Mouse (Mus musculus) adrenal gland, postnatal 36 days (tissue): ENCODE measurements around the gene Rb1. TPM values are rescaled to one million over a fixed set of nuclear protein-coding genes. Genes with fewer than 3 reads are reported as not detected.
A peak's percentile ranks its signal among the peaks of the same experiment; 100 is the strongest.

Experiments
- DNase-seq, 2 experiments: peaks; one replicate each; pipeline ENCODE4 v3.0.0; 2021; ENCODE audit warnings: mixed read lengths in 1 of 2
- long read RNA-seq, 2 experiments: library from polyadenylated mRNA; stranded (forward); transcript quantifications; one replicate each; pipeline ENCODE4 v2.0.0; 2021; ENCODE audit warnings: borderline sequencing depth in 2 of 2
- total RNA-seq, 2 experiments: library from RNA; stranded (reverse); gene quantifications; 2 replicates each; pipeline ENCODE4 v1.2.3; 2021

Rb1 gene
- total RNA-seq: 10 to 100 TPM; 20.4 to 21.6 TPM
- long read RNA-seq, experiment 1, full-length matches to known transcripts: 1 of 3 reads
- long read RNA-seq, experiment 1, partial matches to known transcripts: 0 of 3 reads
- long read RNA-seq, experiment 1, other reads (novel, unspliced or antisense): 2 of 3 reads
- long read RNA-seq, experiment 2, full-length matches to known transcripts: 2 of 5 reads
- long read RNA-seq, experiment 2, partial matches to known transcripts: 1 of 5 reads
- long read RNA-seq, experiment 2, other reads (novel, unspliced or antisense): 2 of 5 reads

DNA sequence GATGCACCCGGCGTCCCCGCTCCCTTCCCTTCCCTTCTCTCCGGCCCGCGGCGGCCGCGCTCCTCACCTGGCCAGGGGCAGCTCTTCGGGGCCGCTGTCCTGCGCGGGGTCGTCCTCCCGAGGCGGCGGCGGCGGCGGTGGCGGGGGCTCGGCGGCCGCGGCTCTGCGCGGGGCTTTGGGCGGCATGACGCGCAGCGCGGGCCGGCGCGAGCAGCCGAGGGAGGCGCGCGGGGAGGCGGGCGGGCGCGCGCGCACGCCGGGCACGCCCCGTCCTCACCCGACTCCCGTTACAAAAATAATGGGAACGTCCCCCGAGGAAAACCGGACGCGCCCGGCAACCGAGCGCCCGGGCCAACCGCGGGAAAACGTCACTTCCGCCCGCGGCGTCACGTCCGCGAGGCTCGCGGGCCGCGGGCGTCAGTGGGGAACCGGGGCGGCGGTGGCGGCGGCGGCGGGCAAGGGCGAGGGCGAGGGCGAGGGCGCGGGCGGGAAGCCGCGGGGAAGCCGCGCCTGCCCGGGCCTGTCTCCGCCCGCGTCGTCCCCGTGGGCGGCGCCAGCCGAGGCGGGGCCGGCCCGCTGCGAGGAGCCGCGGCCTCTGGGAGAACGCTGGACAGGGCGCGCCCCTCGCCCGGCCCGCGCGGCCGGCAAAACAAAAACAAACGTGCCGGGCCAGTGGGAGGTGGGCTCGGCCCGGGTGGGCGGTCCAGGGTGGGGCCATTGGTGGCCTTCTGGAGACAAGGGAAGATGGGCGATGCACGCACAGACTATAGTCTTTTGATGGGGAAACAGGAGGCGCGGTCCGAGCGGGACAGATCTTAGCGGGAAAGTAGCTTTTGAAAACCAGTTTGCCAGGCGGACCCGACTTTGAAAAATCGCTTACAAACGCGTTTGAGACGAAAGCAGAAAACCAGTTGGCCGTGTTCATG lies at the start of gene Rb1:
Rb1 (minus strand) TSS at position 367 of the 926 bp plus-strand sequence.
- DNase-seq: peak; percentile 88 to 91

DNA sequence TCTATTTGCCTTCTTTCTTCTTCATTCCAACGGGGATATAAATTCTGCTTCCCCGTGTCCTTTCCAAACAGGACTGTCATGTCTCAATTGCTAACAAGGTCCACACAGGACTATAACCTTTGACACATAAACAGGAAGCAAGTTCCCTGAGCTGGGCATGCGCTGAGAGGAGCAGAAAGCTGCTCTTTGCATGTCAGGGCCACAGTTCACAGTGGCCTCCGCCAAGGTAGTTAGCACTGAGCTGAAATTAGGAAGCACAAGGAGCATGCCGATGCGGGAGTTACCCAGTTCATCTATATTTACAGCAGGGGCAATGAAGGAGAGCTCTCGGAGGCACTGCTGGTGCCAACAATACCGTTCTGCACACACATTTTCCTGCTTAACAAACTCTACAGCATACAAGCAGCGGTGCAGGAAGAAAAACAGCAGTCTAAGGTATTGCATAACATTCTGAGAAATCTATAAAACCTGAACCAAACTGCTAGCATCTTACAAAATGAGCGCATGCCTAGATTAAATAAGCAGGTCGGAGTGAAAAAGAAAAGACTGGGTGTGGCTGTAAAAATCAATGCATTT lies 48.8 kb upstream of the Rb1 start:
- DNase-seq: peak; percentile 69 to 74

DNA sequence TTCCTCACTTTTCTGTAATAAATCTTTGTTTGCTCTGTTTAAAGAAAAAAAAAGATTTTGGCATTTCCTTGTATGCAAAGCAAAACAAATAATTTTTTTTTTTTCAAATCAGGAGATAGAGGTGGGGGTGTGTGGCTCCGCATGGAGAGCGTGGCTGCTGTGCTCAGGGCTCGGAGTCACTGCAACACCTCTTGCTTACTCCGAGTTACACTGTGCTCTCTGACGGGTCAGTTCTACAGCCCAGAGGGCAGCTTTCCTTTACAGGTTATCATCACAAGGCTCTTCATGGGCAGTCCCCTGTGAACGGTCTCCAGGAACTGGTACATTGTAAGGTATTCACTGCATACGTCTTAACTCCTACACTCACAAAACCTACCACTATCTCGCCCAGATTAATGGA lies 48.0 kb upstream of the Rb1 start:
- peak in 1 of 2 experiments; percentile 14 for DNase-seq

DNA sequence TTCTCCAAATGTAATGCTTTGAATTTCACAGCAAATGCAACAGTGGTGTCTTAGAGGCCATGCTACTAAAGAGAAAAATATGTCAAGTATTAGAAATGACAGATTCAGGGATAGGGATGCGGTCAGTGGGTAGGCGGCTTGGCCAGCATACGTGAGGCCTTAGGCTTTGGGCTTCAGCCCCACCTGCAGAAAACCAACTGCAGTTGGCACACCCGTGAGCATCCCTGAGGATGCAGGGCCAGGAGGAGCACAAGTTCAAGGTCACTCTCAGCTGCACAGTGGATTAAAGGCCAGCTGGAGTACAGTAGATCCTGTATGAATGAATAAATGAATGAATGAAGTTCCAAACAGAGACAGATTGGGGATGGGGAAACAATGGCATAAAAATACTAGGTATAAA lies 47.4 kb upstream of the Rb1 start:
- peak in 1 of 2 experiments; percentile 20 for DNase-seq

DNA sequence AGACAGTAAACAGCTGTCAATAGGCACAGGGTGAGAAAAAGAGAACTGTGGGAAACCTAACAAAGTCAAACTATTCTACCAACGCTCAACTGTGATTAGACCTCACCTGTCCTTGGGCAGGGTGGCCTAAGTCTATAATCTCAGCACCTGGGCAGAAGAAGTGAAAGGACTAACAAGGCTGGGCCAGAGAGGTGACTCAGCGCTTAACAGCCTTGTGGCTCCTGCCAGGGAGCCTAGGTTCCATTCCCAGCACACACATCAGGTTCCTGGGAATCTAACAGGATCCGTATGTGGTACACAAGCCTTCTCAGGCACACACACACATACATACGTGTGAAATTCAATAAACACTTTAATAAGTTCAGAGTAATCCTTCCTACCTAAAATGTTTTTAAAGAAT lies 46.0 kb upstream of the Rb1 start:
- no peak for DNase-seq

DNA sequence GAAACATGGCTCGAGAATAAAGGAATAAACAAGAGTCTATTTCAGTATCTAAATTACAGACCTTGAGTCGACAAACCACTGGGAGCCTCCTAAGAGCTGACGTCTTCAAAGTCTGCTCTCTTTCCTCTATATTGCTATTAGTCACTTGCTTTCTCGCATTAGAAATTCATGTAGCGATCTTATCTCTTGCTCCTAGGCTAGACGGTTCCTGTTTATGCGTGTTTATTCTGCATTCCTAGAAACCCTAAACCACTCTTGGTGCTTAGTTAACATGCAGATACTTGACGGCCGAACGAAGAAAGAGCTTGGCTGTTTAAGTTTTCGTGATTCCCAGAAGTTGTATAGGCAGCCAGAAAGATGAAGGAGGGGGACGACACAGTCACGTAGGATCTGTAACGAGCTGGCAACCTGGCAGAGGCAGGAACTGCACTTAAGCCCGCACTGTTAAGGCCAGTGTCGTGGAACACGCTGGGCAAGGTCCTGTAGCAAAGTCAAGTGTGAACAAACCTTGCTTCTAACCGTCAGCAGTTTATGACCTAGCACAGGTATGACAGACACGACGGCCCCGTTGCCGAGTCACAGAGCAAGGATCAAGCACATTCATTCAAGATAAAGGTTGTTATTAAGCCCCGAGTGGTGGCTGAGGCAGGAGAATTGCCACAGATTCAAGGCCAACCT lies 45.2 kb upstream of the Rb1 start:
- no peak for DNase-seq

DNA sequence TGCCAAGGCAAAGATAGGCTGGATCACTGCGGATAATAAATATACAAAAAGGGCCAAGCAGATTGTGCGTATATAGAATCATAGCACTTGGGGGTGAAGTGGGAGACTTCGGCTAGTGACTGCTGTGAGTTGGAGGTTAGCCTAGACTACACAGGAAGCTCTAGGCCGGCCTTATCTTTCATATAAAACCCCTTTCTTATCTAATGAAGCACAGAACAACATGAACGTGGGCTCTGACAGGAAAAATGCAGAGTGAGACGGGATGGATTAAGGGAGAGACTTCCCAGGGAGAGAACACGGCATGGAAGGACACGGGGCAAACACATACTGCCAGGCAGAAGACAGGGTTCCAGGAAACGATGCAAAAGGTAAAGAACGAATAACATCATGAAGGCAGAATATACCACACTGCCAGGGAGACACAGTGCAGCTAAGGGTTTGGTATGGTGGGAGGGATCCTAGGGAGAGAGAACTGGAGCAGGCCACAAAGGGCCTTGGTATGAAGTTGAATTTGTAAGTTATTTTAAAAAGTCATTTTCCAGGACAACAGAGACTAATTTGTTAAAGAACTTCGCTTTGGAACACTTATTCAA lies 44.6 kb upstream of the Rb1 start:
- no peak for DNase-seq

DNA sequence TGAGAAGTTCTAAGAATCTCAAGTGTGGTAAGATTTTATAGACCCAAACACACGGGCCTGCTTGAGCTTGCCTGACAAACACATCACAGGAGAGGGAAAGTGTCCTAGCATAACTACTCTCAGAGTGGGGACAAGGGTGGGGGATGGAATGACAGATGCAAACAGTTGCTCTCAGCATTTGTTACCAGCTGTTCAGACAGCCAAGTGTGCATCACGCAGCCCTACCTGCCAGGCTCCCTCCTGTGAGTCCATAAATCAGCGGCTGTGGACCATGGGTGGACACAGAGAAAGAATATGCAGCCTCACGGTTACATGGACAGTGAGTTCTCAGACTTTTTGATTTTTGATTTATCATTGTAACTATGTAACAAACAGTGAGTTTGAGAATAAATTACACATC lies 44.0 kb upstream of the Rb1 start:
- no peak for DNase-seq

DNA sequence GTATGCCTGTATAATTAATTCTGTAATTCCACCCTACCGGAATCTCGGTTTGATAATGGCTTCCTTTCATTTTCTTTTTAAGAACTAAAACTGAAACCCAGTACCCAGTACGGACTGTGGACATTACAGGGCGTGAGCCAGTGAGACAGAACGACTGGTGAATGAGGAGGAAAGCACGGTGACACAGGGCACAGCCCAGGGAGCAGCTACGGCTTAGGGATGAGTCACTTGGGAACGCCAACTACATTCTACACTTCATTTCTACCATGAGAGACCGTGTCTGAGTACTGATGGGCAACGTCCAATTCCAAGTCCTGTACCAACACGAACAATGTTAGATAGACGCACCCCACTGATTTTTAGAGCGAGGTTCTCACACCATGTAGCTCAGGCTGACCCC lies 43.3 kb upstream of the Rb1 start:
- no peak for DNase-seq

DNA sequence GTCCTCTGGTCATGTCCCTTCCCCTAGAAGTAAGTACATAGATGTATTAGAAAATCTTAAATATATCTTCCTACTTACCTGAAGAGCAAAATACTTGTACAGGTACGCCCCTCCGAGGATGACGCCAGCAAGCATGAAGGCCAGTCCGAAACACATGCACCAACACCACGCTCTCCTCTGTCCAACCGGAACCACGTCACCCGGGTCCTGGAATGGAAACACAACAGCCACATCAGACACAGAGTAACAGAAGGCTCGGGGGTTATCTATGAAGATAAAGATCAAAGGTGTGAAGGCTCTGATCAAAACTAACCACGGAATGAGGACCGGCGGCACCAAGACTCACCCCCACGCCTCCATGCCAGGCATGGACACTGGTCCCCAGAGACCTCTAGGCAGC lies 42.6 kb upstream of the Rb1 start:
- DNase-seq: no peak

DNA sequence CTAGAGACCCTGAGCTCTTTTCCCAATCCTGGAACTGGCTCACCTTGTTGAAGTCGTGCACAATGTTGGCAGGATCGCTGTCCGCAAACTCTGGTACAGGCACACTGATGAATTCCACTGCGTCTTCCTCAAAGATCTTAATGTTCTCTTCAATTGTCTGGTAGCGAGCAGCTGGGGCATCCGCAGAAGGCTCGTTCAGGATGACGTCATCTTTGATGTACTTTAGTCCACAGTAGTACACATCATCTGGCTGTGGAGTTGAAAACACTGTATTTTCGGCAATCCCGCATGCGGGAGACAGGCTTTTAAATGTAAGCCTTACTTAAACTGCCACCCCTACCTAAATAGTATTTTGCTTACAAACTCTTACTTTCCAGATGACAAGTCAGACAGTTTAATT lies 40.7 kb upstream of the Rb1 start:
- DNase-seq: no peak

DNA sequence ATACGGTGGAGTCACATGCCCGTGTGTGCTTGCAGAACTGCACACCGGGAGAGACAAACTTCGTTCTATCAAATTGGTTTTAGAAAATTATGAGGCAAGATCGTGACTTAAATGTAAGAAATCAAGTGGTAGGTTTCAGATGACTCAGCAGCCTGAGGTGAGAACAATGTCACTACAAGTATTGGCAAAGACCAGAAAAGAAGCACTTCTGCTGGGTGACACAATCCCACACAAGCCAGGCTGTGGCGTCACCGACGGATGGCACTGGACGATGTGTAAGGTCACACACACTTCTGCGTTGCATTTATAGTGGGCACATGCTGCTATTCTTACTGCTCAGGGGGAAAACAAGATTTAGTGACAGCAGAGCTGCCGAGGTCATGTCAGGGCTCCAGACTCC lies 38.2 kb upstream of the Rb1 start:
- no peak for DNase-seq

DNA sequence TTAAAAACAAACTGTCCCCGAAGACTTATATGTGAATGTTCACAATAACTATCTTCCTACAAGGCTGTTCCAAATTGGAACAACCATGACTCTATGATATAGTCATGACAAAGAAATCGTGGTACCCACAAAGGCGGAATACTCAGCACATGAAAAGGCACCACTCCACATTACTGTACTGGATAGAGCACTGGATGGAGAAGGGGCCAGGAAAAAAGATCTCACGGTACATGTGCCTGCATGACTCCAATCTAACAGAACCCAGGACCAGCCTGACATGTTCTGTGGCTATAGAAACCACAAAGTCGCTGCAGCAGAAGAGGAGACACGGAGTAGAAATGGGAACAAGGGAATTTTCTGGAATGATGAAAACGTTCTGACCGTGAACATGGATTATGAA lies 29.1 kb upstream of the Rb1 start:
- no peak for DNase-seq

DNA sequence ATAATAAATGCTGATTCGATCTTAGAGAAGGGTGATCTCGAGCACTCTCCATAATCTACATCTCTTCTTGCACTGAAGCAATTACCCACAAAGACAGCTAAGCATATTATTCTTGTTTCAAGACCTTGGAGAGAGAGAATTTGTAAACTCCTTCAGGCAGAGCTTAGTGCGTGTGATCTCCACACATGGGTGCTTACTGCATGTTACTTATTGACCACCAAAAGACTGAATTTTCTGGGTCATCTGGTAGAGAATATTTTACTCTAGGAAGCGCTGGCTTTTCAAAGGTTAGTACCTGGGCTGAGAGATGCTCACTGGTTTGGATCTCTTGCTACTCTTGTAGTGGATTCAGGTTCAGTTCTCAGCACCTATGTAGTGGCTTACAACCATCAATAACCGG lies 25.5 kb upstream of the Rb1 start:
- no peak for DNase-seq

DNA sequence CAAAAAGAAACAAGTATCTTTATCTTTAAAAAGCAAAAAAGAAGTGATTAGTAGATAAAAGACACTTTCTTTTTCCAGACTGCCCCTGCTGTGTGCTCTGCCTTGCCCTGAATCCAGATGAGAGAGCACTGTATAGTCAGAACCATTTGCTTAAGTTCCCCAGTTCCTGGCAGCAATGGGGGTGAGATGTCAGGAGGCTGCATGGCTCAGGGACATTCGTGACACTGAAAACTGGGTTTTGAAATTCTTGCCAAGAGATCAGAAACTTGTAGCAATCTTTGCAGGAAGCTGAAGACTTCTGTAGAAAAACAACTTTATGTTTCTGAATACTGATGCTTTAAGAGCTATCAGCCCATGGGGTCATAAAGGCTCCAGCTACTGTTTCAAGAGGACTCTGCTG lies 24.4 kb upstream of the Rb1 start:
- DNase-seq: peak; percentile 27 to 33

DNA sequence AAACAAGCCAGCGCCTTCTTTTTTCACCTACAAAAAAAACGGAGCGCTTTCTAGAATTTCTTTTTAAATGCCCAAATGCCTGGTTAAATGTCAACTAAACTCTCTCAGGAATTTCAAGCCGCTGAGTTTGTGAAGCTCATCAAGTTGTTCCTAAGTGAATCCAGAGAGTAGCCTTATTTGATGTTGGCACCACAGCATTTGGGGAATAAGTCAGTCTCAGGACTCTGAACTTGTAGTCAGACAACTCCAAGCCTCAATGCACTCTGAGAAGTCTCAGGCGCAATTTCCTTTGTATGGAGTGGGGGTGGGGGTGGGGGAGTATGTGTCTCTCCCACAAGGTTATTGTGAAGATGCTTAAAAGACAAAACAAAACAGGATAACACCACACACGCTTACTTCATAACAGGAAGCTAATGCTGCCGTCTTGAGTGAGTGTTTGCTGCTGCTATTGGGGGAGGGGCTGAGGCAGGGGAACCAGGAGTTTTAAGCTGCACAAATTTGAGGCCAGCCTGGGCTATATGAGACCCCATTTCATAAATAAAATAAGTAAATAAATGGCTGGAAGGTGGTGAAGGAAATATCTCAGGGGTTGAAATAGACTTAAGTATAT lies 23.5 kb upstream of the Rb1 start:
- no peak for DNase-seq

DNA sequence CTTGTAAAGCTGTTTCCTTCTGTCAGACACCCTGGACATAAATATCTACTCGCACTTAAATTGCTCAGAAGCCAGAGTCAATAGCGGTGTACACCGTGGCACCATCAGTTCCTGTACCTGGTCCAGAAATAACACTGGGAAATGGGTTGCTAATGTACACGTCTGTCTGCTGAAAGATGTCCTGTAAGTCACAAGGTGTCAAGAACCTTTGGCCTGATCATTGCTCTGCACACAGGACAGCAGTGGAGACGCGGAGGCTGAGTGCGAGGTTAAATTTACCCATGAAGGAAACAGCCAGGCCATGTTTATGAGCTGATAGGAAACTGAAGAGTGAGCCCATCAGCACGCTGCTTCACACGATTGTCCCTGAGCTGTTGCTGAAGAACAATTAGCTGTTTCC lies 21.7 kb upstream of the Rb1 start:
- no peak for DNase-seq

DNA sequence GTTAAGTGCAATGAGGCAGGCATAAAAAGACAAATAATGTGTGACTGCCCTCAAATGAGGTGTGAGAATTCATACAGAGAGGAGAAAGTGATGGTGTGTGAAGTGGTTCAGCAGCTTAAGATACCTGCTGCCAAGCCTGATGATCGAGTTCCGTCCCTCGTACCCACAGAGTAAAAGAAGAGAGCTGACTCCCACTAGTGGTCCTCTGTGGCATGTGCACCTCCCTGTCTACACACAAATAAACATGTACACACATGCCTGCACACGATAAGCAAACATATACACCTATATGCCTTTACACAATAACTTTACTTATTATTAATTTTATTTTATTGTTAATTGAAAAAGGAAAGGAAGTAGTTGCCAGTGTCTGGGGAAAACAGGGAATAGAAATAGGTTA lies 20.0 kb upstream of the Rb1 start:
- DNase-seq: no peak

DNA sequence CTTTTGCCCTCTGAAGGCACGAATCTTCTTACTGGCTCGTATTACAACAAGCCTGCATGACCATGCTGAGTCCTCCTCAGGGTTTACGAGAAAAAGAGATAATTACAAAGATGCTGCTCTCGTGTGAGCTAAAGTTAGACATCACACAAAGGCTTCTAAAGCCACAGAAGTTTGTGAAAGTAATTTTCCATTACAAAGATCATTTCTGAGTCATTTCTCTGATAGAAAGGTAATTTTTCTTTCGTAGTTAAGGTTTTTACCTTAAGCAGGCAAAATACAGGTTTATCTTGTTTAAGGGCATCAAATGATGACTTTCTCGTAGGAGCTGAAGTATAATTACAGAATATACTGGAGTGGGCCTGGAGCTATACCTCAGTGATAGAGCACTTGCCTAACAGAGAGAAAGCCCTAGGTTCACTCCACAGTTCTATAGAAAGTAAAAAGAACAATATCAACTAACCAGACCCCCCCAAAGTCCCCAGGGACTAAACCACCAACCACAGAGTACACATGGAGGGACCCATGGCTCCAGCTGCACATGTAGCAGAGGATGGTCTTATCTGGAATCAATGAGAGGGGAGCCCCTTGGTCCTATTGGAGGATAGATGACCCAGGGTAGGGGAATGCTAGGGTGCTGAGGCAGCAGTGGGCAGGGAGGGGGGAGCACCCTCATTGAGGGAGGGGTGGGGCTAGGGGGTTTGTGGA lies 14.6 kb upstream of the Rb1 start:
- no peak for DNase-seq

DNA sequence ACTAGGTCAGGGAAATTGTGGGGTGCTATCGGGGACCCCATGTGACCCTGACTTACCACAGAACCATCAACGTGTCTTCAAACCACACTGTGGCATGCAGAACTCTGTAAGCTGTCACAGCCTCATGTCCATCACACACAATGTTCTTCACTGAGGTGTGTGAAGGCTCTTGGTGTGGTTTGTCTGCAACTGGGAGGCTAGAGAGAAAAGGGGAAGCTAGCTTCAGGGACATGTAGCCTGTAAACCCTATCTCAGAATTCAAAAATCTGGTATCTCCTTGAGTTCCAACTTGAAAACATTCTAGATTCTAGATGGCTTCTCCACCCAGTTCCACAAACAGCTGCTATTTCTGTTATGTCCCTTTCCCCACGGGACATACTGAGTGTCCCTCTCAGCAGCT lies 14.0 kb upstream of the Rb1 start:
- no peak for DNase-seq
